ENCODE assay signal across 22 mouse cellular contexts in genomic region chr7:64030650-64031049, GRCm38 (mm10).
DNase-seq lines count a peak whose midpoint lies in the region; ATAC-seq lines count a peak whose summit lies in the region.
"Had no signal": no experiment of that assay in that cellular context is flagged by ENCODE, and none has a peak within 500 bp of the region (broad histone marks: within the 10 kb centered on the region; RNA-seq: fewer than 3 reads in every experiment).

No protein-coding gene starts in this region.

- no peak overlapping the region for H3K27ac ChIP-seq in liver, embryonic 11.5 days (ENCODE audit: low read depth, low read length)
- 0 out of 2 replicates have a peak overlapping the region, but pooled peaks have one; percentile 6 for H3K27ac ChIP-seq in liver, embryonic 15.5 days (replicated peaks)
- H3K27ac ChIP-seq: embryonic facial prominence, embryonic 10.5 days; forebrain, embryonic 15.5 days; hindbrain, embryonic 12.5 days had no signal

- H3K4me2 ChIP-seq in liver, embryonic 11.5 days, result no peak overlapping the region
- H3K4me2 ChIP-seq in liver, embryonic 15.5 days, result no peak overlapping the region
- H3K4me2 ChIP-seq: forebrain, embryonic 15.5 days; heart, embryonic 12.5 days; hindbrain, embryonic 12.5 days had no signal

- peaks cover 30% of the 10 kb centered on the region for H3K4me1 ChIP-seq in liver, embryonic 11.5 days (replicated peaks; ENCODE audit: control insufficient read depth, insufficient read depth, low read length)
- H3K4me1 ChIP-seq in liver, embryonic 15.5 days (replicated peaks), result peaks cover 53% of the 10 kb centered on the region

- no peak overlapping the region for H3K9ac ChIP-seq in liver, embryonic 11.5 days (ENCODE audit: low read depth, low read length)
- H3K9ac ChIP-seq in liver, embryonic 15.5 days, result no peak overlapping the region
- H3K9ac ChIP-seq: forebrain, embryonic 15.5 days; heart, embryonic 12.5 days; hindbrain, embryonic 12.5 days had no signal

- H3K4me3 ChIP-seq in liver, embryonic 11.5 days (ENCODE audit: low read depth, low read length), result no peak overlapping the region
- no peak overlapping the region for H3K4me3 ChIP-seq in liver, embryonic 15.5 days (replicated peaks)
- H3K4me3 ChIP-seq: embryonic facial prominence, embryonic 10.5 days; erythroblast, embryonic 14.5 days; forebrain, embryonic 15.5 days; heart, embryonic 12.5 days; hindbrain, embryonic 12.5 days had no signal

- WGBS in liver, embryonic 11.5 days, result 81% methylated on average over 2 of the region's 2 CpGs
- 33% methylated on average over 2 of the region's 2 CpGs for WGBS in liver, embryonic 15.5 days (ENCODE audit: insufficient replicate concordance)

- no peaks in the 10 kb centered on the region for H3K9me3 ChIP-seq in liver, embryonic 11.5 days (ENCODE audit: control insufficient read depth, low read length)
- H3K9me3 ChIP-seq in liver, embryonic 15.5 days (replicated peaks), result no peaks in the 10 kb centered on the region
- H3K9me3 ChIP-seq: embryonic facial prominence, embryonic 10.5 days; forebrain, embryonic 15.5 days; G1E had no signal

- H3K36me3 ChIP-seq in liver, embryonic 11.5 days (ENCODE audit: control insufficient read depth, insufficient read depth, low read length), result no peaks in the 10 kb centered on the region
- H3K36me3 ChIP-seq in liver, embryonic 15.5 days (replicated peaks), result no peaks in the 10 kb centered on the region
- H3K36me3 ChIP-seq: embryonic facial prominence, embryonic 10.5 days; forebrain, embryonic 15.5 days; G1E; heart, embryonic 12.5 days; hindbrain, embryonic 12.5 days had no signal

- peak; percentile 68 for ATAC-seq in liver, embryonic 11.5 days (replicated peaks; ENCODE audit: low FRiP score)
- peak; percentile 55 for ATAC-seq in liver, embryonic 15.5 days (ENCODE audit: insufficient read depth)
- ATAC-seq in megakaryocyte-erythroid progenitor cell, adult 5-6 weeks (replicated peaks; ENCODE audit: low FRiP score, low TSS enrichment, poor library complexity, severe bottlenecking), result peak; percentile 49; the same call in 1 of the 2 replicates
- ATAC-seq: CD4-positive, CD25-positive, alpha-beta regulatory T cell, adult 4 months; forebrain, embryonic 15.5 days; hindbrain, embryonic 16.5 days had no signal

- H3K27me3 ChIP-seq in liver, embryonic 11.5 days (replicated peaks; ENCODE audit: control insufficient read depth, insufficient read depth, low read length), result no peaks in the 10 kb centered on the region
- no peaks in the 10 kb centered on the region for H3K27me3 ChIP-seq in liver, embryonic 15.5 days
- H3K27me3 ChIP-seq: forebrain, embryonic 15.5 days; heart, embryonic 12.5 days; hindbrain, embryonic 12.5 days had no signal

- peak; percentile 46 for DNase-seq in c-Kit-positive CD71-positive TER-119-positive erythroid progenitor cells, embryonic 14.5 days (ENCODE audit: low spot score)
- DNase-seq in liver, embryonic 11.5 days (ENCODE audit: low spot score), result no peak
- no peak for DNase-seq in frontal cortex, postnatal 14 days (ENCODE audit: low spot score in 2 of 2)
- no peak for DNase-seq in cerebellum, adult 11-12 months
- DNase-seq in thymus, postnatal 25 days, result no peak
- DNase-seq: adrenal gland, adult 8-10 months; adrenal gland, postnatal 36 days; B cell, adult 2 months; cerebellum, adult 18-20 months; cerebellum, adult 9-11 months; cerebellum, postnatal 36 days; gastrocnemius, postnatal 14 days had no signal
